Mouse (Mus musculus) CD4-positive, CD25-positive, alpha-beta regulatory T cell (primary cell): ENCODE data around the gene Olfr1493-ps1. TPM values are rescaled to one million over a fixed set of nuclear protein-coding genes. Genes with fewer than 3 reads are reported as not detected.

ENCODE experiments used
- polyA plus RNA-seq: library from polyadenylated mRNA; unstranded; fragments of 100-300 nt; shearing (Covaris generic); gene quantifications from one replicate; pipeline ENCODE4 v1.2.1, GENCODE M21; 2017

The Olfr1493-ps1 gene
- 0.10 TPM for polyA plus RNA-seq

DNA sequence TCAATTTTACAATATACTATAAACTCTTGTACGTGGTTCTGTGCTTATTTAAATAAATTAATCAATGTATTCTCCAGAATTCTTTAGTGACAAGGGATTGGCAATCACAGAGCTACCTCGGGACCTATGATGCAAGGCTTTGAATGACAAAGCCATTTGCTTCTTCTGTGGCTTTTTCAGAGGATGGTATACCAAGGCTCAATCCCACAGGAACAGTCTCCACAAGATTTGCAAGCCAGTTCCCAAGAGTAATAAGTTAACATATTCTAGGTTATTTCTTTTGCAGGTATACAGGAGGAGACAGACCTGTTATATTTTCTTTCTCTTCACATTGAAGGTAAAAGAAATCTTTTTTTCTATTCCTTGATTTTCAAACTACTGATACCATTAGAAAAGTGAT is at the start of gene Olfr1493-ps1:
Gene Olfr1493-ps1 (plus strand): TSS at position 301 of the 400 bp plus-strand sequence.

DNA sequence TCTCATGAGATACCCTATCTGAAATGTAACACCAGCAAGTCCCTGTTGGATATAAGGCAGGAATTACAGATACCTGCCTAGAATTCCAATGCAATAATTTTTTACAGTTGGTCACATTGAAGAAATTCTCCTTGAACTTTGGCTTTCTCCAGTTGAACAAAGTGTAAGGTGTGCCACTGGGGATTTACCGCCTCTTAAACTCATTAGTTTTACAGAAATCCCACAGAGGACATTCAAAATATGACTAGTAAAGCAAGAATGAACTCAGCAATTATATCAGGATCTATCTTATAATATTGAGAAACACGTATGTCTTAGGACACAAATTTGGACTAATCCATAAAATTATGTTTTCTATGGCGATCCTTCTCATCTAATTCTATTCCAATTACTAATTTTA is 26.1 kb upstream of the Olfr1493-ps1 start, which contains the start of gene Olfr1491:
Gene Olfr1491 (plus strand): TSS at position 301 of the 400 bp plus-strand sequence.

GRCm38 (mm10) chr19:13739428-13739827 is 16.4 kb downstream of the Olfr1493-ps1 start, which contains the start of gene Olfr1494:
Gene Olfr1494, plus strand, starts transcription at chr19:13739728.

DNA sequence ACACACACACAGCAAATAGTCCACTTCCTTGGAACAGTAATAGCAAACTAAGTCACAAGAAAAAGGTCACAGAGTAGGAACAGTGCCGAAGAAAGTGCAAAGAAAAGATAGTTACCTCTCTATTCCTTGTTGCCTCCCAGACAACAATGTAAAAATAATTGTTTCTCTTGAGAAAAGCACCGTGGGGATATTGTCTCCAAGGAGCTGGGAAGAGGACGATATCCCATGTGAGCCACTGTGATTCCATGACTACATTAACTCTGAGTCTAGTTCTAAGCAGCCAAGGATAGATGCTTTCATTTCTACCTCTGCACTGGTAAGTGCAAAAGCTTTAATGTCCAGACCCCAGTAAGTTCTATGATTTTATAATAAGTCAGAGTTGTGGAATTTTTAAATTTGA is 41.2 kb downstream of the Olfr1493-ps1 start, which contains the start of gene Olfr1495:
Gene Olfr1495 (plus strand): TSS at position 301 of the 400 bp plus-strand sequence.

DNA sequence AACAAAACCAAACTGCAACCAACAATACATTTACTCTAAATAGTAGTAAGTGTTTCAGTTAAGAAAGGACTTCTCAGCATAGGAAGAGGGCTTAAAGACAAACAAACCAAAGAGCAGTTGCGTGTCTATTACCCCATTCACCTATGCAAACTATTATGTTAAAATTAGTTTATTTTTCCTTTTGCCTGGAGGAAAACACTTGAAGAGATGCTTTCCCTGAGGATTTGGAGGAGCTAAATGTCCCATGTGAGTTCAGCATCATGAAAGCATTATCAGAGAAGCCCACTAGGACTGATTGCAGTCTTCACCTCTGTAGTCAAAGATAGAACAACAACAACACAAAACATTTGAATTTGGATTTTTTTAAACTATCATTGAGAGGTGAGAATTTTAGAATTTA is 54.5 kb downstream of the Olfr1493-ps1 start, which contains the start of gene Olfr1496:
Gene Olfr1496 (plus strand): TSS at position 301 of the 400 bp plus-strand sequence.

Other genes with a start within 250 kb of the Olfr1493-ps1 start
- gene Olfr1475, start 243.1 kb upstream of the Olfr1493-ps1 start, polyA plus RNA-seq: not detected
- gene Olfr1477, start 222.7 kb upstream of the Olfr1493-ps1 start, polyA plus RNA-seq: 0.20 TPM
- not detected for gene Olfr1480, start 195.4 kb upstream of the Olfr1493-ps1 start, polyA plus RNA-seq
- gene Olfr1484, start 139.8 kb upstream of the Olfr1493-ps1 start, polyA plus RNA-seq: 0.06 TPM
- gene Olfr1487, start 105.9 kb upstream of the Olfr1493-ps1 start, polyA plus RNA-seq: not detected
- 0.04 TPM for gene Olfr1489, start 91.7 kb upstream of the Olfr1493-ps1 start, polyA plus RNA-seq
- gene Olfr1490, start 72.2 kb upstream of the Olfr1493-ps1 start, polyA plus RNA-seq: not detected
- not detected for gene Olfr1491, start 26.0 kb upstream of the Olfr1493-ps1 start, polyA plus RNA-seq
- gene Olfr1494, start 16.4 kb downstream of the Olfr1493-ps1 start, polyA plus RNA-seq: not detected
- not detected for gene Olfr1495, start 41.3 kb downstream of the Olfr1493-ps1 start, polyA plus RNA-seq
- gene Olfr1496, start 54.6 kb downstream of the Olfr1493-ps1 start, polyA plus RNA-seq: not detected
- gene Olfr1497, start 74.9 kb downstream of the Olfr1493-ps1 start, polyA plus RNA-seq: not detected
- not detected for gene Olfr1499, start 96.2 kb downstream of the Olfr1493-ps1 start, polyA plus RNA-seq
- 0.41 TPM for gene Olfr1500, start 107.2 kb downstream of the Olfr1493-ps1 start, polyA plus RNA-seq
- gene Olfr1501, start 127.4 kb downstream of the Olfr1493-ps1 start, polyA plus RNA-seq: not detected
- not detected for gene Olfr1502, start 138.5 kb downstream of the Olfr1493-ps1 start, polyA plus RNA-seq
- not detected for gene Olfr1504, start 174.7 kb downstream of the Olfr1493-ps1 start, polyA plus RNA-seq
- gene Olfr1505, start 190.3 kb downstream of the Olfr1493-ps1 start, polyA plus RNA-seq: not detected